In the genomic region with DNA sequence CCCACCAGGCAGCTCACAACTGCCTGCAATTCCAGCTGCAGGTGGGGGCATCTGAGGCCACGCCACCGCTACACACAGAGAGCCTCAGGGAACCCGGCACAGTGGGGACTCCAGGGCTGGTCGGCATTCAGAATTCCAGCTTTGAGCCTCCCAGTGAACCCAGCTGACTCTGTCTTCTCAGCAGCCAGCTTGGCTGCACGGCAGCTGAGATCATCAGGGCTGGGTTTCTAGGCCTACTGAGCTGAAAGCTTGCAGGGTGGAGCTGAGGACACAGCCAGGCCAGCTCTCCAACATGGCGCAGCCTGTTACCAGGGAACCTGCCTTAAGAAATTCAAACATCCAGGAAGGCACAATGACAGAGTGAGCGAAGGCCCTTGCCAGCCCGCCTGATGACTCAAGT, we compare ENCODE assay signal across 8 mouse cellular contexts.
DNase-seq lines count a peak whose midpoint lies in the region; ATAC-seq and TF ChIP-seq lines count a peak whose summit lies in the region.
"Had no signal": no experiment of that assay in that cellular context is flagged by ENCODE, and none has a peak within 500 bp of the region (broad histone marks: within the 10 kb centered on the region; RNA-seq: fewer than 3 reads in every experiment).

No protein-coding gene starts in this region.

- H3K4me3 ChIP-seq in midbrain, postnatal 0 days (ENCODE audit: low read depth, low read length) = no peak overlapping the region
- no peak overlapping the region for H3K4me3 ChIP-seq in midbrain, embryonic 16.5 days (ENCODE audit: low read depth, low read length)
- no peak overlapping the region for H3K4me3 ChIP-seq in stomach, embryonic 16.5 days (replicated peaks; ENCODE audit: low read length)
- H3K4me3 ChIP-seq: megakaryocyte, embryonic 14.5 days had no signal

- no peak for TF ChIP-seq CTCF in midbrain, postnatal 0 days (IDR thresholded peaks at IDR 0.05)

- DNase-seq in midbrain, postnatal 0 days (ENCODE audit: low spot score) = peak; percentile 70
- peak; percentile 31 to 36 for DNase-seq in gastrocnemius, adult 8-10 months (ENCODE audit: low spot score in 2 of 2)
- peak; percentile 62 for DNase-seq in heart, postnatal 25 days (ENCODE audit: low spot score)
- no peak for DNase-seq in ovary, postnatal 10 days (ENCODE audit: low spot score)
- DNase-seq in B cell, adult 2 months = no peak

- H3K27me3 ChIP-seq in midbrain, postnatal 0 days (ENCODE audit: insufficient read depth, low read length) = no peaks in the 10 kb centered on the region
- no peaks in the 10 kb centered on the region for H3K27me3 ChIP-seq in midbrain, embryonic 16.5 days (ENCODE audit: control insufficient read depth, insufficient read depth, low read depth, low read length)
- no peaks in the 10 kb centered on the region for H3K27me3 ChIP-seq in stomach, embryonic 16.5 days (ENCODE audit: control insufficient read depth, insufficient read depth, low read length)

- no peaks in the 10 kb centered on the region for H3K9me3 ChIP-seq in midbrain, postnatal 0 days (ENCODE audit: low read length)
- no peaks in the 10 kb centered on the region for H3K9me3 ChIP-seq in midbrain, embryonic 16.5 days (replicated peaks; ENCODE audit: control insufficient read depth, low read length, poor library complexity, severe bottlenecking)
- peaks cover 4% of the 10 kb centered on the region for H3K9me3 ChIP-seq in stomach, embryonic 16.5 days (replicated peaks; ENCODE audit: control insufficient read depth, low read length)

- H3K27ac ChIP-seq in midbrain, postnatal 0 days (ENCODE audit: low read depth, low read length) = no peak overlapping the region
- H3K27ac ChIP-seq in midbrain, embryonic 16.5 days (ENCODE audit: low read length) = no peak overlapping the region
- H3K27ac ChIP-seq in stomach, embryonic 16.5 days (ENCODE audit: low read length) = peak overlapping the region; percentile 49; the same call in 1 of the 2 replicates

- H3K4me2 ChIP-seq in midbrain, postnatal 0 days (ENCODE audit: low read depth, low read length, poor library complexity, severe bottlenecking) = no peak overlapping the region
- H3K4me2 ChIP-seq in midbrain, embryonic 16.5 days (ENCODE audit: low read length) = no peak overlapping the region
- no peak overlapping the region for H3K4me2 ChIP-seq in stomach, embryonic 16.5 days (ENCODE audit: low read depth, low read length)

- intact Hi-C loops in heart, postnatal 25 days (cut with DNase I) = no loop called here

- no peaks in the 10 kb centered on the region for H3K4me1 ChIP-seq in midbrain, postnatal 0 days (ENCODE audit: insufficient read depth, low read length)
- H3K4me1 ChIP-seq in midbrain, embryonic 16.5 days (ENCODE audit: control insufficient read depth, insufficient read depth, low read length) = no peaks in the 10 kb centered on the region
- H3K4me1 ChIP-seq in stomach, embryonic 16.5 days (ENCODE audit: control insufficient read depth, insufficient read depth, low read length) = peaks cover 15% of the 10 kb centered on the region
- H3K4me1 ChIP-seq: megakaryocyte, embryonic 14.5 days had no signal

- peak; percentile 18; the same call in 1 of the 2 replicates for ATAC-seq in midbrain, postnatal 0 days (ENCODE audit: low FRiP score)
- no peak for ATAC-seq in midbrain, embryonic 16.5 days
- peak; percentile 19; the same call in 1 of the 2 replicates for ATAC-seq in stomach, embryonic 16.5 days (ENCODE audit: insufficient read depth, low FRiP score)

- WGBS in midbrain, postnatal 0 days = 38% methylated on average over 8 of the region's 8 CpGs
- 46% methylated on average over 8 of the region's 8 CpGs for WGBS in midbrain, embryonic 16.5 days
- WGBS in stomach, embryonic 16.5 days = 63% methylated on average over 8 of the region's 8 CpGs

- no peak overlapping the region for H3K9ac ChIP-seq in midbrain, postnatal 0 days (replicated peaks; ENCODE audit: low read length, poor library complexity, severe bottlenecking)
- H3K9ac ChIP-seq in midbrain, embryonic 16.5 days (ENCODE audit: low read depth, low read length) = no peak overlapping the region
- H3K9ac ChIP-seq in stomach, embryonic 16.5 days (ENCODE audit: low read length) = no peak overlapping the region

- H3K36me3 ChIP-seq in midbrain, postnatal 0 days (ENCODE audit: insufficient read depth, low read length) = no peaks in the 10 kb centered on the region
- 0 out of 2 replicates have a peak, but pooled peaks cover 2% of the 10 kb centered on the region for H3K36me3 ChIP-seq in midbrain, embryonic 16.5 days (ENCODE audit: control insufficient read depth, insufficient read depth, low read length)
- H3K36me3 ChIP-seq in stomach, embryonic 16.5 days (ENCODE audit: control insufficient read depth, insufficient read depth, low read length) = no peaks in the 10 kb centered on the region

Comparison
In these comparisons a context has a peak if more than half of its experiments do, and no peak if none do; other contexts are left out.
1. DNase-seq: peak in midbrain, postnatal 0 days (single experiment), gastrocnemius, adult 8-10 months (2 of 2) and heart, postnatal 25 days (single experiment); none in ovary, postnatal 10 days (single experiment) and B cell, adult 2 months (0 of 2).